Mouse (Mus musculus): ENCODE results near the gene Osbpl6. TPM values are rescaled to one million over a fixed set of nuclear protein-coding genes. Genes with fewer than 3 reads are reported as not detected.

The Osbpl6 gene
- polyA plus RNA-seq, 1 experiment from 2014 or later = 12.7 TPM

GRCm38 (mm10) chr2:76430539-76430938 lies 24.2 kb downstream of the Osbpl6 start:
- no peaks in the 10 kb centered on the region for H3K4me1 ChIP-seq (ENCODE audit: control insufficient read depth, insufficient read depth, low read length)
- no peak overlapping the region for H3K27ac ChIP-seq (ENCODE audit: low read length)
- H3K4me3 ChIP-seq (ENCODE audit: low read depth, low read length) = no peak overlapping the region
- H3K4me2 ChIP-seq (replicated peaks; ENCODE audit: low read depth, low read length) = no peak overlapping the region
- H3K36me3 ChIP-seq (ENCODE audit: control insufficient read depth, insufficient read depth, low read length) = no peaks in the 10 kb centered on the region
- 91% methylated on average over 3 of the region's 3 CpGs for WGBS
- no peaks in the 10 kb centered on the region for H3K27me3 ChIP-seq (ENCODE audit: control insufficient read depth, insufficient read depth, low read length)
- H3K9ac ChIP-seq (replicated peaks; ENCODE audit: low read depth, low read length) = no peak overlapping the region
- no peak for ATAC-seq (ENCODE audit: insufficient number of reproducible peaks, insufficient read depth, low FRiP score, low read depth)
- H3K9me3 ChIP-seq (ENCODE audit: control insufficient read depth, low read depth, low read length) = no peaks in the 10 kb centered on the region

- H3K9ac ChIP-seq (replicated peaks; ENCODE audit: low read depth, low read length) = no peak overlapping the region
- H3K4me2 ChIP-seq (replicated peaks; ENCODE audit: low read depth, low read length) = no peak overlapping the region
- ATAC-seq (ENCODE audit: insufficient number of reproducible peaks, insufficient read depth, low FRiP score, low read depth) = no peak
- H3K36me3 ChIP-seq (ENCODE audit: control insufficient read depth, insufficient read depth, low read length) = no peaks in the 10 kb centered on the region
- WGBS = 58% methylated on average over 7 of the region's 7 CpGs
- H3K9me3 ChIP-seq (ENCODE audit: control insufficient read depth, low read depth, low read length) = no peaks in the 10 kb centered on the region
- H3K27me3 ChIP-seq (ENCODE audit: control insufficient read depth, insufficient read depth, low read length) = no peaks in the 10 kb centered on the region
- no peaks in the 10 kb centered on the region for H3K4me1 ChIP-seq (ENCODE audit: control insufficient read depth, insufficient read depth, low read length)
- H3K27ac ChIP-seq (ENCODE audit: low read length) = no peak overlapping the region
- no peak overlapping the region for H3K4me3 ChIP-seq (ENCODE audit: low read depth, low read length)
These were observed 27.9 kb downstream of the Osbpl6 start for GRCm38 (mm10) chr2:76434224-76434623.

- H3K27me3 ChIP-seq (ENCODE audit: control insufficient read depth, insufficient read depth, low read length) = no peaks in the 10 kb centered on the region
- no peak for ATAC-seq (ENCODE audit: insufficient number of reproducible peaks, insufficient read depth, low FRiP score, low read depth)
- WGBS = 71% methylated on average over 7 of the region's 7 CpGs
- H3K9me3 ChIP-seq (ENCODE audit: control insufficient read depth, low read depth, low read length) = no peaks in the 10 kb centered on the region
- H3K4me3 ChIP-seq (ENCODE audit: low read depth, low read length) = no peak overlapping the region
- H3K4me1 ChIP-seq (ENCODE audit: control insufficient read depth, insufficient read depth, low read length) = no peaks in the 10 kb centered on the region
- no peak overlapping the region for H3K4me2 ChIP-seq (replicated peaks; ENCODE audit: low read depth, low read length)
- no peak overlapping the region for H3K27ac ChIP-seq (ENCODE audit: low read length)
- H3K9ac ChIP-seq (replicated peaks; ENCODE audit: low read depth, low read length) = no peak overlapping the region
- H3K36me3 ChIP-seq (ENCODE audit: control insufficient read depth, insufficient read depth, low read length) = no peaks in the 10 kb centered on the region
These were observed 29.4 kb downstream of the Osbpl6 start for GRCm38 (mm10) chr2:76435667-76436239.

GRCm38 (mm10) chr2:76437372-76437771 lies 31.1 kb downstream of the Osbpl6 start:
- no peak overlapping the region for H3K27ac ChIP-seq (ENCODE audit: low read length)
- H3K9me3 ChIP-seq (ENCODE audit: control insufficient read depth, low read depth, low read length) = no peaks in the 10 kb centered on the region
- no peaks in the 10 kb centered on the region for H3K36me3 ChIP-seq (ENCODE audit: control insufficient read depth, insufficient read depth, low read length)
- H3K4me1 ChIP-seq (ENCODE audit: control insufficient read depth, insufficient read depth, low read length) = no peaks in the 10 kb centered on the region
- WGBS = 79% methylated on average over 2 of the region's 2 CpGs
- H3K4me2 ChIP-seq (replicated peaks; ENCODE audit: low read depth, low read length) = no peak overlapping the region
- H3K4me3 ChIP-seq (ENCODE audit: low read depth, low read length) = no peak overlapping the region
- no peaks in the 10 kb centered on the region for H3K27me3 ChIP-seq (ENCODE audit: control insufficient read depth, insufficient read depth, low read length)
- no peak overlapping the region for H3K9ac ChIP-seq (replicated peaks; ENCODE audit: low read depth, low read length)
- no peak for ATAC-seq (ENCODE audit: insufficient number of reproducible peaks, insufficient read depth, low FRiP score, low read depth)

GRCm38 (mm10) chr2:76439540-76439939 lies 33.2 kb downstream of the Osbpl6 start:
- ATAC-seq (ENCODE audit: insufficient number of reproducible peaks, insufficient read depth, low FRiP score, low read depth) = 0 out of 2 replicates have a peak, but pooled peaks have one; percentile 33

GRCm38 (mm10) chr2:76442086-76442485 lies 35.8 kb downstream of the Osbpl6 start:
- no peak overlapping the region for H3K9ac ChIP-seq (replicated peaks; ENCODE audit: low read depth, low read length)
- H3K9me3 ChIP-seq (ENCODE audit: control insufficient read depth, low read depth, low read length) = no peaks in the 10 kb centered on the region
- ATAC-seq (ENCODE audit: insufficient number of reproducible peaks, insufficient read depth, low FRiP score, low read depth) = peak; percentile 33; the same call in 1 of the 2 replicates
- no peaks in the 10 kb centered on the region for H3K4me1 ChIP-seq (ENCODE audit: control insufficient read depth, insufficient read depth, low read length)
- no peak overlapping the region for H3K4me2 ChIP-seq (replicated peaks; ENCODE audit: low read depth, low read length)
- no peak overlapping the region for H3K4me3 ChIP-seq (ENCODE audit: low read depth, low read length)
- H3K36me3 ChIP-seq (ENCODE audit: control insufficient read depth, insufficient read depth, low read length) = no peaks in the 10 kb centered on the region
- 34% methylated on average over 3 of the region's 3 CpGs for WGBS
- no peak overlapping the region for H3K27ac ChIP-seq (ENCODE audit: low read length)
- H3K27me3 ChIP-seq (ENCODE audit: control insufficient read depth, insufficient read depth, low read length) = no peaks in the 10 kb centered on the region

More at GRCm38 (mm10) chr2:76439540-76439939, 33.2 kb downstream of the Osbpl6 start:
- Histone ChIP-seq H3K27me3 (ENCODE audit: control insufficient read depth, insufficient read depth, low read length) (no peaks in the 10 kb centered on the region), H3K4me3 (ENCODE audit: low read depth, low read length) (no peak overlapping the region), H3K36me3 (ENCODE audit: control insufficient read depth, insufficient read depth, low read length) (no peaks in the 10 kb centered on the region), H3K4me2 (replicated peaks; ENCODE audit: low read depth, low read length) (no peak overlapping the region), H3K27ac (ENCODE audit: low read length) (no peak overlapping the region), H3K4me1 (ENCODE audit: control insufficient read depth, insufficient read depth, low read length) (no peaks in the 10 kb centered on the region), H3K9me3 (ENCODE audit: control insufficient read depth, low read depth, low read length) (no peaks in the 10 kb centered on the region), H3K9ac (replicated peaks; ENCODE audit: low read depth, low read length) (no peak overlapping the region)
- 54% methylated on average over 2 of the region's 2 CpGs for WGBS

- no peaks in the 10 kb centered on the region for H3K4me1 ChIP-seq (ENCODE audit: control insufficient read depth, insufficient read depth, low read length)
- no peak overlapping the region for H3K9ac ChIP-seq (replicated peaks; ENCODE audit: low read depth, low read length)
- H3K4me2 ChIP-seq (replicated peaks; ENCODE audit: low read depth, low read length) = no peak overlapping the region
- no peaks in the 10 kb centered on the region for H3K27me3 ChIP-seq (ENCODE audit: control insufficient read depth, insufficient read depth, low read length)
- no peak overlapping the region for H3K4me3 ChIP-seq (ENCODE audit: low read depth, low read length)
- no peak overlapping the region for H3K27ac ChIP-seq (ENCODE audit: low read length)
- no peak for ATAC-seq (ENCODE audit: insufficient number of reproducible peaks, insufficient read depth, low FRiP score, low read depth)
- H3K9me3 ChIP-seq (ENCODE audit: control insufficient read depth, low read depth, low read length) = no peaks in the 10 kb centered on the region
- 81% methylated on average over 6 of the region's 6 CpGs for WGBS
- no peaks in the 10 kb centered on the region for H3K36me3 ChIP-seq (ENCODE audit: control insufficient read depth, insufficient read depth, low read length)
These were observed 43.6 kb downstream of the Osbpl6 start for GRCm38 (mm10) chr2:76449836-76450355.

- H3K9ac ChIP-seq (replicated peaks; ENCODE audit: low read depth, low read length) = no peak overlapping the region
- no peak for ATAC-seq (ENCODE audit: insufficient number of reproducible peaks, insufficient read depth, low FRiP score, low read depth)
- no peaks in the 10 kb centered on the region for H3K27me3 ChIP-seq (ENCODE audit: control insufficient read depth, insufficient read depth, low read length)
- H3K36me3 ChIP-seq (ENCODE audit: control insufficient read depth, insufficient read depth, low read length) = no peaks in the 10 kb centered on the region
- H3K4me3 ChIP-seq (ENCODE audit: low read depth, low read length) = no peak overlapping the region
- no peak overlapping the region for H3K27ac ChIP-seq (ENCODE audit: low read length)
- 95% methylated on average over 5 of the region's 5 CpGs for WGBS
- no peaks in the 10 kb centered on the region for H3K9me3 ChIP-seq (ENCODE audit: control insufficient read depth, low read depth, low read length)
- H3K4me2 ChIP-seq (replicated peaks; ENCODE audit: low read depth, low read length) = no peak overlapping the region
- H3K4me1 ChIP-seq (ENCODE audit: control insufficient read depth, insufficient read depth, low read length) = no peaks in the 10 kb centered on the region
These were observed 60.4 kb downstream of the Osbpl6 start for GRCm38 (mm10) chr2:76466723-76467122.

- Histone ChIP-seq H3K9me3 (ENCODE audit: control insufficient read depth, low read depth, low read length) (no peaks in the 10 kb centered on the region), H3K27ac (ENCODE audit: low read length) (no peak overlapping the region), H3K9ac (replicated peaks; ENCODE audit: low read depth, low read length) (no peak overlapping the region), H3K27me3 (ENCODE audit: control insufficient read depth, insufficient read depth, low read length) (no peaks in the 10 kb centered on the region), H3K36me3 (ENCODE audit: control insufficient read depth, insufficient read depth, low read length) (no peaks in the 10 kb centered on the region), H3K4me2 (replicated peaks; ENCODE audit: low read depth, low read length) (no peak overlapping the region), H3K4me1 (ENCODE audit: control insufficient read depth, insufficient read depth, low read length) (no peaks in the 10 kb centered on the region), H3K4me3 (ENCODE audit: low read depth, low read length) (no peak overlapping the region)
- WGBS = 49% methylated on average over 8 of the region's 8 CpGs
- ATAC-seq (ENCODE audit: insufficient number of reproducible peaks, insufficient read depth, low FRiP score, low read depth) = no peak
These were observed 61.9 kb downstream of the Osbpl6 start for GRCm38 (mm10) chr2:76468204-76468603.

All from stomach, embryonic 14.5 days (tissue).